Mouse (Mus musculus) forebrain, embryonic 14.5 days (tissue): ENCODE results near the gene Olfr1444. TPM values are rescaled to one million over a fixed set of nuclear protein-coding genes. Genes with fewer than 3 reads are reported as not detected.

Experiments used
- ATAC-seq: fragments of 200-750 bp; cut with Nextera tagmentation; 2 replicates; pipeline ENCODE4 v1.8.0; 2017; ENCODE audit warnings: mild to moderate bottlenecking, moderate library complexity
- DNase-seq: peaks from one replicate; pipeline ENCODE4 v3.0.0-alpha.2; 2015; ENCODE audit warnings: low spot score
- H3K27ac ChIP-seq: fragments of 300-500 bp; sonication (generic); 2 replicates; pipeline ENCODE4 v1.5.1; 2014; ENCODE audit warnings: low read depth, mild to moderate bottlenecking, control low read depth, low read length, moderate library complexity
- H3K27me3 ChIP-seq: fragments of 300-500 bp; sonication (generic); replicated peaks from 2 replicates; pipeline ENCODE4 v1.6.1; 2014; ENCODE audit warnings: low read length, control low read depth, mixed read lengths; ENCODE audit not compliant: control insufficient read depth, insufficient read depth
- H3K36me3 ChIP-seq: fragments of 300-500 bp; sonication (generic); 2 replicates; pipeline ENCODE4 v1.6.1; 2014; ENCODE audit warnings: low read length, control low read depth; ENCODE audit not compliant: control insufficient read depth, insufficient read depth
- H3K4me1 ChIP-seq: fragments of 300-500 bp; sonication (generic); 2 replicates; pipeline ENCODE4 v1.6.1; 2014; ENCODE audit warnings: antibody characterized with exemption, low read length, control low read depth; ENCODE audit not compliant: control insufficient read depth, insufficient read depth
- H3K4me2 ChIP-seq: fragments of 300-500 bp; sonication (generic); 2 replicates; pipeline ENCODE4 v1.6.1; 2014; ENCODE audit warnings: mild to moderate bottlenecking, control low read depth, low read length
- H3K4me3 ChIP-seq: fragments of 300-500 bp; sonication (generic); 2 replicates; pipeline ENCODE4 v1.5.1; 2014; ENCODE audit warnings: low read depth, low read length, control low read depth
- H3K9ac ChIP-seq: fragments of 300-500 bp; sonication (generic); 2 replicates; pipeline ENCODE4 v1.6.1; 2014; ENCODE audit warnings: mild to moderate bottlenecking, low read length, control low read depth, moderate library complexity
- H3K9me3 ChIP-seq: fragments of 300-500 bp; sonication (generic); replicated peaks from 2 replicates; pipeline ENCODE4 v1.6.1; 2016; ENCODE audit warnings: low read length, control low read depth, mixed read lengths; ENCODE audit not compliant: control insufficient read depth
- WGBS: fragments of 180-500 bp; shearing (Covaris S2); extraction: QIAGEN DNeasy Blood & Tissue Kit; methylation state at CpG from one replicate; pipeline ENCODE4 v1.1.7; 2014; 5-methylcytosine and 5-hydroxymethylcytosine counted together
- polyA plus RNA-seq: library from polyadenylated mRNA; unstranded; fragments of >200 nt; fragmentation: Nextera tagmentation; extraction: Ambion mirVana; gene quantifications from 2 replicates; pipeline ENCODE4 v1.2.1, GENCODE M21; 2014

Gene Olfr1444
- polyA plus RNA-seq, result not detected in 2 replicates

- H3K4me1 ChIP-seq, result no peaks in the 10 kb centered on the region
- DNase-seq (no peak), ATAC-seq (no peak)
- no peaks in the 10 kb centered on the region for H3K9me3 ChIP-seq
- no peaks in the 10 kb centered on the region for H3K27me3 ChIP-seq
- 60% methylated on average over 1 of the region's 1 CpGs for WGBS
- H3K4me2 ChIP-seq, result no peak within 1 kb of the TSS
- no peaks in the 10 kb centered on the region for H3K36me3 ChIP-seq
- no peak within 1 kb of the TSS for H3K4me3 ChIP-seq
- no peak within 1 kb of the TSS for H3K9ac ChIP-seq
- H3K27ac ChIP-seq, result no peak within 1 kb of the TSS
Observed at GRCm38 (mm10) chr19:12856983-12857382, at the start of gene Olfr1444. Gene Olfr1444, plus strand, starts transcription at chr19:12857283.

GRCm38 (mm10) chr19:12812644-12813364 is 44.3 kb upstream of the Olfr1444 start:
- 81% methylated on average over 1 of the region's 1 CpGs for WGBS
- Histone ChIP-seq H3K27ac (no peak overlapping the region), H3K4me1 (no peaks in the 10 kb centered on the region), H3K4me2 (no peak overlapping the region), H3K36me3 (no peaks in the 10 kb centered on the region), H3K9me3 (no peaks in the 10 kb centered on the region), H3K27me3 (no peaks in the 10 kb centered on the region), H3K4me3 (no peak overlapping the region), H3K9ac (no peak overlapping the region)
- ATAC-seq (no peak), DNase-seq (no peak)

- no peaks in the 10 kb centered on the region for H3K4me1 ChIP-seq
- no peaks in the 10 kb centered on the region for H3K36me3 ChIP-seq
- WGBS, result 89% methylated on average over 1 of the region's 1 CpGs
- no peak for DNase-seq
- no peaks in the 10 kb centered on the region for H3K9me3 ChIP-seq
- H3K4me2 ChIP-seq, result no peak overlapping the region
- no peaks in the 10 kb centered on the region for H3K27me3 ChIP-seq
- no peak overlapping the region for H3K9ac ChIP-seq
- ATAC-seq, result no peak
- H3K4me3 ChIP-seq, result no peak overlapping the region
- H3K27ac ChIP-seq, result no peak overlapping the region
Observed at GRCm38 (mm10) chr19:12813883-12814282, 43.2 kb upstream of the Olfr1444 start.

DNA sequence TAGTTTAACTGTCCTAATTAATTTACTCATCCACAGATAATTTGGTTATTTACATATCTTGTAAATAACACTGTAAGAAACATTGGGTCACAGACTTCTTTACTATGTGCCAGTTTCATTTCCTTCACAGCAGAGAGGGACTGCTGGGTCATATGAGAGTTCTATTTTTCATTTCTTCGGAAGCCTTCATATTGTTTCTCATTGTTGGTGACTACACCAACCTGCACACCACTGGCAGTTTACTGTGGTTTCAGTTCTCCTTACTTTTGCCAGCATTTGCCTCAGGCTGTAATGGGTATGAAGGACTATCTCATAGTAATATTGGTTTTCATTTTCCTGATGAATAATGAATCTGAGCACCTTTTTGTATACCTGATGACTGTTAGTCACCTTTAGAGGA is 38.6 kb upstream of the Olfr1444 start:
- no peak overlapping the region for H3K4me2 ChIP-seq
- no peak overlapping the region for H3K27ac ChIP-seq
- H3K27me3 ChIP-seq, result no peaks in the 10 kb centered on the region
- ATAC-seq, result no peak
- H3K9me3 ChIP-seq, result no peaks in the 10 kb centered on the region
- 93% methylated on average over 1 of the region's 1 CpGs for WGBS
- H3K4me3 ChIP-seq, result no peak overlapping the region
- H3K9ac ChIP-seq, result no peak overlapping the region
- no peak for DNase-seq
- no peaks in the 10 kb centered on the region for H3K4me1 ChIP-seq
- H3K36me3 ChIP-seq, result no peaks in the 10 kb centered on the region

- DNase-seq, result peak; percentile 59
- no peak overlapping the region for H3K4me3 ChIP-seq
- no peaks in the 10 kb centered on the region for H3K9me3 ChIP-seq
- H3K9ac ChIP-seq, result no peak overlapping the region
- no peaks in the 10 kb centered on the region for H3K4me1 ChIP-seq
- no peak overlapping the region for H3K4me2 ChIP-seq
- H3K27ac ChIP-seq, result no peak overlapping the region
- ATAC-seq, result no peak
- H3K27me3 ChIP-seq, result no peaks in the 10 kb centered on the region
- WGBS, result 30% methylated on average over 4 of the region's 4 CpGs
- H3K36me3 ChIP-seq, result no peaks in the 10 kb centered on the region
Observed at GRCm38 (mm10) chr19:12820383-12820782, 36.7 kb upstream of the Olfr1444 start.

DNA sequence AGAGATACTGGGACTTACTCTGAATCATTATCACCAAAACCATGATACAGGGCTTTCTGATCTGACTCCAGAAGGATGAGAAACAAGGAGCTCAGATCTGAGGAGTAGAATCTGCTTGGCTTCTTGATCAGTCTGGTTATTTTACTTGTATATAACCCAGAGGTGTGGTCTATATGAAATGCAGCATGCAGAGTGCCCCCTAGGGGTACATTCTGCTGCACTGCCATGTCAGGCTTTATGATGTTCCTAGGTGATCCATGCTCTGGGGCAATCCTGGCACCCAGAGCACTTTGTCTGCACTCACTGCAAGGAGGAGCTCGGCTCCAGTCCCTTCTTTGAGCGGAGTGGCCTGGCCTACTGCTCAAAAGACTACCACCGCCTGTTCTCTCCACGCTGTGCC is 32.5 kb upstream of the Olfr1444 start:
- H3K4me1 ChIP-seq, result no peaks in the 10 kb centered on the region
- H3K27ac ChIP-seq, result no peak overlapping the region
- no peak overlapping the region for H3K4me3 ChIP-seq
- H3K36me3 ChIP-seq, result no peaks in the 10 kb centered on the region
- H3K27me3 ChIP-seq, result no peaks in the 10 kb centered on the region
- 78% methylated on average over 4 of the region's 4 CpGs for whole genome bisulfite sequencing
- ATAC-seq, result no peak
- no peaks in the 10 kb centered on the region for H3K9me3 ChIP-seq
- no peak overlapping the region for H3K4me2 ChIP-seq
- no peak overlapping the region for H3K9ac ChIP-seq
- DNase-seq, result no peak

GRCm38 (mm10) chr19:12830823-12831430 is 26.2 kb upstream of the Olfr1444 start:
- no peaks in the 10 kb centered on the region for H3K27me3 ChIP-seq
- no peak overlapping the region for H3K27ac ChIP-seq
- no peaks in the 10 kb centered on the region for H3K9me3 ChIP-seq
- H3K36me3 ChIP-seq, result no peaks in the 10 kb centered on the region
- 69% methylated on average over 2 of the region's 2 CpGs for WGBS
- no peak overlapping the region for H3K4me3 ChIP-seq
- ATAC-seq (no peak), DNase-seq (no peak)
- no peak overlapping the region for H3K9ac ChIP-seq
- no peaks in the 10 kb centered on the region for H3K4me1 ChIP-seq
- H3K4me2 ChIP-seq, result no peak overlapping the region

DNA sequence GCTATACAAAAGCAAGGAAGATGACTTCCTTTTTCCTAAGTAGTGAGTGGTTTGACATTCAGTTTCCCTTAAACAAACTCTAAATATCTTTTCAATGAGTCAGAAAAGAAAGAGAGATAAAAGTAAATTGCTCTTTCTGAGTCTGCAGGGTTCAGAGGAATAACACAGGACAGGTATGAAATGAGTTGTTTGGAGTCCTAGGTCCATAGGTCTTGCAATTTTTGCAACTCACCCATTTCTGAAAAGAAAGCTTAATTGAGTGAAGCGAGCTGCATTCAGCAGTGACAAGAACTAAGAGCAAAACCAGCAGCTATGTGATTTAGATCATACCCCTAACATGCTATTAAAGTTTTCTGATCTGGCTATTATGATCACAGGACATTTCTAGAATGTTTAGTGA is 25.5 kb upstream of the Olfr1444 start:
- no peaks in the 10 kb centered on the region for H3K36me3 ChIP-seq
- H3K27me3 ChIP-seq, result no peaks in the 10 kb centered on the region
- no peak overlapping the region for H3K4me2 ChIP-seq
- no peak overlapping the region for H3K9ac ChIP-seq
- H3K9me3 ChIP-seq, result no peaks in the 10 kb centered on the region
- ATAC-seq (no peak), DNase-seq (no peak)
- no peak overlapping the region for H3K4me3 ChIP-seq
- H3K4me1 ChIP-seq, result no peaks in the 10 kb centered on the region
- no peak overlapping the region for H3K27ac ChIP-seq
- WGBS, result 73% methylated on average over 1 of the region's 1 CpGs

DNA sequence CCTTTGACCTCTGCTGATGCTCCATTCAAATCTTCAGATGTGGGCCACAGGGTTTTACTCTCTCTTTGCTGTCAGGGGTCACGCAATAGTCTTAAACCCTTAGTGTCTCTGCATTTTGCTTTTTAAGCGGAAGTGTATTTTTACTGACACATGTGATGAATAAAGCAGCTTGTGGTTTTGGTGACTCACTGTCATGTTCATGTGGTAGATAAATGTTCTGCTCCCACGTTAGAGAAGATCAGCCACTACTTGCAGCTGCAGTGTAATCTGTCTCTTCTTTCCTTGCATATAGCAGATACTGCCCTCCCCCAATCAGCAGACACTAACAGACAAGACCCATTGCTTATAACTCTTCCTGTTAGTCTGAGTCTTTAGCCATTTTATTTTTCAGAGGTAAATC is 23.5 kb upstream of the Olfr1444 start:
- Histone ChIP-seq H3K36me3 (no peaks in the 10 kb centered on the region), H3K4me2 (no peak overlapping the region), H3K4me3 (no peak overlapping the region), H3K9me3 (no peaks in the 10 kb centered on the region), H3K4me1 (no peaks in the 10 kb centered on the region), H3K27ac (no peak overlapping the region), H3K27me3 (no peaks in the 10 kb centered on the region), H3K9ac (no peak overlapping the region)
- DNase-seq, result no peak
- WGBS, result 84% methylated on average over 3 of the region's 3 CpGs
- no peak for ATAC-seq
